Mouse (Mus musculus) forebrain, embryonic 13.5 days (tissue): Measurements from ENCODE around the gene Pdzrn4. TPM values are rescaled to one million over a fixed set of nuclear protein-coding genes. Genes with fewer than 3 reads are reported as not detected.

Experiments
- ATAC-seq: fragments of 200-750 bp; cut with Nextera tagmentation; 2 replicates; pipeline ENCODE4 v1.8.0; 2017
- H3K27ac ChIP-seq: fragments of 300-500 bp; sonication (generic); 2 replicates; pipeline ENCODE4 v1.5.1; 2015; ENCODE audit warnings: inconsistent platforms, mild to moderate bottlenecking, moderate library complexity
- H3K27me3 ChIP-seq: fragments of 300-500 bp; sonication (generic); 2 replicates; pipeline ENCODE4 v1.6.1; 2015; ENCODE audit warnings: mild to moderate bottlenecking, inconsistent platforms
- H3K36me3 ChIP-seq: fragments of 300-500 bp; sonication (generic); 2 replicates; pipeline ENCODE4 v1.6.1; 2015; ENCODE audit warnings: mild to moderate bottlenecking, inconsistent platforms; ENCODE audit not compliant: poor library complexity, severe bottlenecking
- H3K4me1 ChIP-seq: fragments of 300-500 bp; sonication (generic); 2 replicates; pipeline ENCODE4 v1.6.1; 2015; ENCODE audit warnings: inconsistent platforms
- H3K4me2 ChIP-seq: fragments of 300-500 bp; sonication (generic); 2 replicates; pipeline ENCODE4 v1.6.1; 2015; ENCODE audit warnings: inconsistent platforms, mild to moderate bottlenecking, moderate library complexity
- H3K4me3 ChIP-seq: fragments of 300-500 bp; sonication (generic); 2 replicates; pipeline ENCODE4 v1.5.1; 2015; ENCODE audit warnings: mild to moderate bottlenecking, inconsistent platforms
- H3K9ac ChIP-seq: fragments of 300-500 bp; sonication (generic); 2 replicates; pipeline ENCODE4 v1.6.1; 2015; ENCODE audit warnings: mild to moderate bottlenecking, inconsistent platforms
- H3K9me3 ChIP-seq: fragments of 300-500 bp; sonication (generic); replicated peaks from 2 replicates; pipeline ENCODE4 v1.6.1; 2016; ENCODE audit warnings: inconsistent platforms
- WGBS: fragments of 180-500 bp; shearing (Covaris S2); methylation state at CpG from one replicate; pipeline ENCODE4 v1.1.7; 2015; 5-methylcytosine and 5-hydroxymethylcytosine counted together
- polyA plus RNA-seq: library from polyadenylated mRNA; unstranded; fragments of >200 nt; fragmentation: Nextera tagmentation; extraction: Ambion mirVana; gene quantifications from 2 replicates; pipeline ENCODE4 v1.2.1, GENCODE M21; 2015

Gene Pdzrn4
- polyA plus RNA-seq, 1 experiment from 2014 or later: 10.3 TPM

DNA sequence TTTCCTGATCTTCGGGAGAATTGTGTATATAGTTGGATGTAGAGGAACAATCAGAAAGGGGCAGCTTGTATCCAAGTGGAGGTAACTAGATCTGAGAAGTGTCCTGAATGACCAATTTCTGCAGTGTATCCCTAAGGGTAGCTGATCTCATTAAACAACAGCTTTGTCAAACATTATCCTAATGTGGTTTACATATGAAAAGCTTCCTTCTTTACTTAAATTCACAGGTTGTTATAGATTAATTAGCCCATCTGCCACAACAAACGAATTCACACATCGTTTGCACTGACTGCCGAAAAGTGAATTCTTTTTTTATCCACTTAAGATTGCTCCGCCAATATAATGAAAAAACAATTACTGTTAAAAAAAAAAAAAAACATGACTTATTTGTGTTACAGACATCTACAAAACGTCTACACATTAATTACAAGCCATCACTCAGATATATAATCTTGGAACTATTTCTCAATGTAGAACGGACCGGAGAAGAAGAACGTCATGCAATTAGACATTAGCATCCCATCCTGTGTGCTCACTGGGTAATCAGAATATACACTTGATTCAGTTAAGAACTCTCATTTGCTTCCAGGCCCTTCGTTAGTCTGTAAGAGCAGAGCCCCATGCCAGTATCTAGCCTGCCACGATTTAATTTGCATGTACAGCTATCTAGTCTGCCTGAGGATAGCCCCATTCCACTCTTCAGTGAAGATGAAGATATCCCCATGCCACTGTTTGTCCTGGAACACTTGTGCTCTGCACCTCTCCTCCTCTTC, 274.8 kb downstream of the Pdzrn4 start:
- no peak overlapping the region for H3K27ac ChIP-seq
- no peak overlapping the region for H3K4me2 ChIP-seq
- no peaks in the 10 kb centered on the region for H3K36me3 ChIP-seq
- no peaks in the 10 kb centered on the region for H3K27me3 ChIP-seq
- H3K4me1 ChIP-seq: peaks cover 9% of the 10 kb centered on the region; the same call in 1 of the 2 replicates
- H3K9me3 ChIP-seq: no peaks in the 10 kb centered on the region
- ATAC-seq: peak; percentile 21; the same call in 1 of the 2 replicates
- WGBS: 41% methylated on average over 11 of the region's 11 CpGs
- H3K4me3 ChIP-seq: no peak overlapping the region
- H3K9ac ChIP-seq: no peak overlapping the region

GRCm38 (mm10) chr15:92676096-92676495, 279.4 kb downstream of the Pdzrn4 start:
- no peaks in the 10 kb centered on the region for H3K27me3 ChIP-seq

GRCm38 (mm10) chr15:92678377-92678776, 281.7 kb downstream of the Pdzrn4 start:
- 66% methylated on average over 6 of the region's 6 CpGs for WGBS
- Histone ChIP-seq H3K27me3 (no peaks in the 10 kb centered on the region), H3K27ac (no peak overlapping the region), H3K4me1 (no peaks in the 10 kb centered on the region), H3K4me2 (no peak overlapping the region), H3K36me3 (no peaks in the 10 kb centered on the region), H3K4me3 (no peak overlapping the region), H3K9me3 (no peaks in the 10 kb centered on the region), H3K9ac (no peak overlapping the region)
- ATAC-seq: no peak

More at GRCm38 (mm10) chr15:92676096-92676495, 279.4 kb downstream of the Pdzrn4 start:
- H3K4me1 ChIP-seq: peaks cover 7% of the 10 kb centered on the region; the same call in 1 of the 2 replicates
- H3K9ac ChIP-seq: no peak overlapping the region
- no peaks in the 10 kb centered on the region for H3K36me3 ChIP-seq
- no peak overlapping the region for H3K27ac ChIP-seq
- no peaks in the 10 kb centered on the region for H3K9me3 ChIP-seq
- H3K4me3 ChIP-seq: no peak overlapping the region
- no peak overlapping the region for H3K4me2 ChIP-seq
- ATAC-seq: no peak
- WGBS: 89% methylated on average over 5 of the region's 5 CpGs

DNA sequence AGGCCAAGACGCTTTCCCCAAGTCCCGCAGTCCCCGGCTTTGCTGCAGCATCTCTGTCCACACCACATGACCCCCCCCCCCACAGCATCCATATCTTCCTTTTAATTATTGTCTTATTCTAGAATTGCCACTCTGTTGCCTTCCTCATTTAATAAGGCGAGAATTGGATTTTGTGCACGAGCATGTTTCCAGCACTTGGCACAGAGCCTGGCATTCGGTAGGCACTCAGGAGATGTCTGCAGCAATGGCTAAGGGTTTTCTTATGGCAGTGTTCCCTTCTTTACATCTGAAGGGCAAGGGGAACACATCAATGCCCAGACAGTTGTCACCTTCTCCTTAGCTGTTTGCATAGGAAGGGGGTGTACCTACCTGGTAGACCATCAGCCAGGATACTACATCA, 282.9 kb downstream of the Pdzrn4 start:
- Histone ChIP-seq H3K36me3 (no peaks in the 10 kb centered on the region), H3K9ac (no peak overlapping the region), H3K27me3 (no peaks in the 10 kb centered on the region), H3K4me3 (no peak overlapping the region), H3K27ac (no peak overlapping the region), H3K9me3 (no peaks in the 10 kb centered on the region), H3K4me1 (no peaks in the 10 kb centered on the region), H3K4me2 (no peak overlapping the region)
- 75% methylated on average over 6 of the region's 6 CpGs for WGBS
- no peak for ATAC-seq

GRCm38 (mm10) chr15:92696276-92696956, 299.7 kb downstream of the Pdzrn4 start:
- H3K9me3 ChIP-seq: peaks cover 5% of the 10 kb centered on the region; the same call in 1 of the 2 replicates
- H3K27ac ChIP-seq: no peak overlapping the region; the same call in 1 of the 2 replicates
- no peak overlapping the region for H3K9ac ChIP-seq
- H3K4me1 ChIP-seq: peaks cover 18% of the 10 kb centered on the region
- WGBS: 9% methylated on average over 10 of the region's 10 CpGs
- no peak overlapping the region for H3K4me3 ChIP-seq
- H3K36me3 ChIP-seq: no peaks in the 10 kb centered on the region
- peak; percentile 53 for ATAC-seq
- H3K4me2 ChIP-seq: no peak overlapping the region
- H3K27me3 ChIP-seq: no peaks in the 10 kb centered on the region; the same call in 1 of the 2 replicates

DNA sequence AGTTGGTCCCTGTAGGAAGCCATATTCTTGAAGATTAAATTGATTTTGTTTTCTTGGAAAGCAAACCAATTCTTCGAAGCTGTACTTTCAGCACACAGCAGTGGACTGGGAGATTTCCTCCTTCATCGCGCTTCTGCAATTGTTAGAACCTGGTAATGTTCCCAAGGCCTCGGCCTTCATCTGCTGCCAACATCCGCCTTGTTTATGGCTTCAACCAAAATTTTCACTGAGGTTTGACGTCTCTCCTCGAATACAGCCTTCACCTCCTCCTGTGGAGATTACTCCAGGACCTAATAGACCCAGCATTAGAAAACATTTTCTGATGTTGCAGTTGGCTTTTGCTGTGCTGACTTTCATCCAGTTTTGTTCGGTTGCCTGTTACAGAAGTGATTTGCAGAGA, 307.5 kb downstream of the Pdzrn4 start:
- H3K27me3 ChIP-seq: no peaks in the 10 kb centered on the region
- ATAC-seq: no peak
- H3K4me1 ChIP-seq: peaks cover 3% of the 10 kb centered on the region; the same call in 1 of the 2 replicates
- H3K27ac ChIP-seq: no peak overlapping the region
- WGBS: 39% methylated on average over 8 of the region's 8 CpGs
- H3K9me3 ChIP-seq: no peaks in the 10 kb centered on the region
- H3K9ac ChIP-seq: no peak overlapping the region
- no peak overlapping the region for H3K4me3 ChIP-seq
- no peaks in the 10 kb centered on the region for H3K36me3 ChIP-seq
- no peak overlapping the region for H3K4me2 ChIP-seq

DNA sequence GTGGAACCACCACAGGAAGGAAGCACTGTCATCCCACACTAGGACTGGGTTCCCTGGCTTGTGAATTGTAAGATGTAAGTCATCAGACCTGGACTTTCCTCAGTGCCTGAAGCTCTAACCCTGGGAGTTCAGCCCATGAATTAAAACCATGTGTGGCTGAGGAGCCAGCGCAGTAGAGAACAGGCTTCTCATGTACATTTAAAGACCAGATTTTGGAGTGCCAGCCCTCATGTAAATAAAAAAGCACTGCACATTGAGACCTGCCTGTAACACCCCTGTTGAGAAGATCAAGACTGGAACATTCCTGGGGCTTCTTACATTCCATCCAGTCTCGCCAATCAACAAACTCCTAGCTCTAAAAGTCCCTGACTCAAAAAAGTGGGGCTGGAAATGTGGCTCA, 342.0 kb downstream of the Pdzrn4 start:
- Histone ChIP-seq H3K9me3 (no peaks in the 10 kb centered on the region), H3K36me3 (no peaks in the 10 kb centered on the region), H3K27ac (no peak overlapping the region), H3K4me2 (no peak overlapping the region), H3K27me3 (no peaks in the 10 kb centered on the region), H3K4me1 (peaks cover 9% of the 10 kb centered on the region), H3K4me3 (no peak overlapping the region), H3K9ac (no peak overlapping the region)
- ATAC-seq: no peak
- 84% methylated on average over 2 of the region's 2 CpGs for WGBS

DNA sequence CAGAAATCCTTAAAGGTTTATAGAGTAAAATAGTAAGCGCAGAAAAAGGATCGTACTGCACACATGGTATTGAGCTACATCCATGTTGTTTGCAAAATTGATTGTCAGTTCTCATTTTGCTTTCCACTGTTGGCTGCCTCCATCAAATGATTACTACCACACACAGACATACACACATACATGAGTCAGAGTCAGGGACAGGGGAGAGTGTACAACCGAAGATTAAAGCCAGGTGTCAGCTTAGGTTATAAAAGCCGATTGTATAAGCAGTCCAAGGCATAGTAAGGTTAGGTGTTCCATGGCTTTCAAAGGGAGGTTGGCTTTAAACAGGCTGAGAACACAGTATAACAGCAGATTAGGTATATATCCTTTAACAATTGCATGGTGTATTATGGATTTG, 343.2 kb downstream of the Pdzrn4 start:
- no peaks in the 10 kb centered on the region for H3K27me3 ChIP-seq
- 94% methylated on average over 4 of the region's 4 CpGs for WGBS
- H3K4me2 ChIP-seq: no peak overlapping the region
- no peak overlapping the region for H3K9ac ChIP-seq
- no peaks in the 10 kb centered on the region for H3K36me3 ChIP-seq
- no peaks in the 10 kb centered on the region for H3K9me3 ChIP-seq
- H3K4me1 ChIP-seq: peaks cover 17% of the 10 kb centered on the region
- H3K27ac ChIP-seq: no peak overlapping the region
- H3K4me3 ChIP-seq: no peak overlapping the region
- ATAC-seq: no peak

- no peaks in the 10 kb centered on the region for H3K9me3 ChIP-seq
- peak overlapping the region; percentile 57 for H3K27ac ChIP-seq
- peak overlapping the region; percentile 3 for H3K4me2 ChIP-seq
- no peaks in the 10 kb centered on the region for H3K36me3 ChIP-seq
- H3K9ac ChIP-seq: no peak overlapping the region
- no peaks in the 10 kb centered on the region for H3K27me3 ChIP-seq
- H3K4me3 ChIP-seq: no peak overlapping the region
- ATAC-seq: peak; percentile 92
- WGBS: 13% methylated on average over 6 of the region's 6 CpGs
- H3K4me1 ChIP-seq: peaks cover 17% of the 10 kb centered on the region
These were observed 346.9 kb downstream of the Pdzrn4 start for GRCm38 (mm10) chr15:92743624-92744023.

DNA sequence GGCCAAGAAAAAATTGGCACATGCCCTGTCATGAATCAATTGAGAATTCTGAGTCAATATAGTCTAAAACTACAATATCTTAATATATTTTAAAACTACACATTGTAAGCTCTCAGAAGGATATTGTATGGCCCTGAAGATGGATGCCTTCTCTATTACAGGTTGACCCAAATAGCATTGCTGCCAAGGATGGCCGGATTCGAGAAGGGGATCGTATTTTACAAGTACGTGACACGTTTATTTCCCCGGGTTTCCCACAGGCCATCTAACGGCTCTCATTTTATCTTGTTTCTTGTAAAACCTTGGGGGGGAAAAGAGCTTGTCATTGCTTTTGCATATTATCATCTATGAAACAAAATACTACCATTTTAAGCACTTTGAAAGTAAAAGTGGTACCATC, 349.4 kb downstream of the Pdzrn4 start:
- Histone ChIP-seq H3K4me3 (no peak overlapping the region), H3K4me2 (no peak overlapping the region), H3K27ac (no peak overlapping the region), H3K27me3 (no peaks in the 10 kb centered on the region), H3K9ac (no peak overlapping the region), H3K9me3 (no peaks in the 10 kb centered on the region), H3K4me1 (peaks cover 17% of the 10 kb centered on the region), H3K36me3 (no peaks in the 10 kb centered on the region)
- no peak for ATAC-seq
- 94% methylated on average over 7 of the region's 7 CpGs for WGBS

DNA sequence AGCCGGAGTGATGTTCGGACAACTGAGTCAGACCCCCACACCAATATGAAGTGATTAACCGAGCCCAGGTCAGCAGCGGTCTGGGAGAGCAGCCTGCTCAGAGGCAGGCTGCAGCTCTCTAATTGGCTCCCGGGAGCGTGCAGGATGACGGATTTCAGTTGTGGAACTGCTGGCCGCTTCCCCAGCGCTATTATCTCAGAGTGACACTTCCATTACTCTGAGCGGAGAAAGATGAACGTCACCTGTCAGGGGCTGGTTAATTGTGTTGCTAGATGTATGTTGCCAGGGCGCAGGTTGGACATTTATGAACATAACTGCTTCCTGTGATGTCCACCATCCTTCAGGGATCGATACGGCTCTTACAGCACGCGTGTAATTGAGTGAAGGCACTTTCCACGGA, 355.5 kb downstream of the Pdzrn4 start:
- Histone ChIP-seq H3K4me1 (peaks cover 3% of the 10 kb centered on the region; the same call in 1 of the 2 replicates), H3K9me3 (no peaks in the 10 kb centered on the region), H3K4me2 (no peak overlapping the region), H3K36me3 (no peaks in the 10 kb centered on the region), H3K9ac (no peak overlapping the region), H3K27ac (no peak overlapping the region), H3K4me3 (no peak overlapping the region), H3K27me3 (no peaks in the 10 kb centered on the region)
- ATAC-seq: peak; percentile 30; the same call in 1 of the 2 replicates
- WGBS: 82% methylated on average over 17 of the region's 17 CpGs

GRCm38 (mm10) chr15:92752578-92752977, 355.9 kb downstream of the Pdzrn4 start:
- no peaks in the 10 kb centered on the region for H3K9me3 ChIP-seq
- H3K9ac ChIP-seq: no peak overlapping the region
- H3K36me3 ChIP-seq: no peaks in the 10 kb centered on the region
- no peak overlapping the region for H3K4me2 ChIP-seq
- H3K4me1 ChIP-seq: peaks cover 7% of the 10 kb centered on the region
- H3K4me3 ChIP-seq: no peak overlapping the region
- no peak overlapping the region for H3K27ac ChIP-seq
- no peaks in the 10 kb centered on the region for H3K27me3 ChIP-seq
- 93% methylated on average over 13 of the region's 13 CpGs for WGBS
- ATAC-seq: no peak
